ENCODE assay signal across 13 mouse cellular contexts in genomic region chr13:32530926-32531512, GRCm38 (mm10).
"Had no signal": no experiment of that assay in that cellular context is flagged by ENCODE, and none has a peak within 500 bp of the region (broad histone marks: within the 10 kb centered on the region; RNA-seq: fewer than 3 reads in every experiment).

No protein-coding gene starts in this region.

- H3K9ac ChIP-seq: limb, embryonic 13.5 days; liver, embryonic 14.5 days; neural tube, embryonic 15.5 days had no signal

- H3K9me3 ChIP-seq: neural tube, embryonic 15.5 days had no signal

- DNase-seq: kidney, postnatal 10 days; kidney, postnatal 4 days; left cerebral cortex, postnatal 4 days; lung, adult 18-20 months; midbrain, embryonic 14.5 days; right cerebral cortex, adult 18-20 months; thymus, postnatal 4 days had no signal

- H3K4me2 ChIP-seq: limb, embryonic 13.5 days; neural tube, embryonic 15.5 days had no signal

- H3K4me3 ChIP-seq: layer of hippocampus, adult 2 months; limb, embryonic 13.5 days; myocyte; neural tube, embryonic 15.5 days had no signal

- H3K36me3 ChIP-seq: limb, embryonic 13.5 days; neural tube, embryonic 15.5 days had no signal

- H3K27ac ChIP-seq: layer of hippocampus, adult 2 months; limb, embryonic 13.5 days; liver, embryonic 14.5 days; neural tube, embryonic 15.5 days; stomach, postnatal 0 days had no signal

- H3K4me1 ChIP-seq: limb, embryonic 13.5 days; neural tube, embryonic 15.5 days had no signal

- H3K27me3 ChIP-seq: limb, embryonic 13.5 days; neural tube, embryonic 15.5 days had no signal
